Mouse (Mus musculus): Measurements from ENCODE around the gene Ptpa.

The Ptpa gene

GRCm38 (mm10) chr2:30436809-30437208, 21.0 kb downstream of the Ptpa start:
- no peak for DNase-seq (ENCODE audit: low spot score)

GRCm38 (mm10) chr2:30437791-30438190, 22.0 kb downstream of the Ptpa start:
- no peak for DNase-seq (ENCODE audit: low spot score)

- DNase-seq (ENCODE audit: low spot score), result no peak
These were observed 23.8 kb downstream of the Ptpa start for GRCm38 (mm10) chr2:30439631-30440030.

- DNase-seq (ENCODE audit: low spot score), result no peak
These were observed 24.4 kb downstream of the Ptpa start for GRCm38 (mm10) chr2:30440211-30440700.

GRCm38 (mm10) chr2:30440701-30441517, 25.1 kb downstream of the Ptpa start:
- DNase-seq (ENCODE audit: low spot score), result peak; percentile 95

- DNase-seq (ENCODE audit: low spot score), result peak; percentile 97
These were observed 26.0 kb downstream of the Ptpa start for GRCm38 (mm10) chr2:30441518-30442497.

- DNase-seq (ENCODE audit: low spot score), result peak; percentile 42
These were observed 26.7 kb downstream of the Ptpa start for GRCm38 (mm10) chr2:30442498-30442890.

- no peak for DNase-seq (ENCODE audit: low spot score)
These were observed 27.4 kb downstream of the Ptpa start for GRCm38 (mm10) chr2:30443281-30443680.

- no peak for DNase-seq (ENCODE audit: low spot score)
These were observed 28.2 kb downstream of the Ptpa start for GRCm38 (mm10) chr2:30444006-30444405.

- no peak for DNase-seq (ENCODE audit: low spot score)
These were observed 28.6 kb downstream of the Ptpa start for GRCm38 (mm10) chr2:30444450-30444849.

GRCm38 (mm10) chr2:30445312-30445711, 29.5 kb downstream of the Ptpa start:
- peak; percentile 90 for DNase-seq (ENCODE audit: low spot score)

GRCm38 (mm10) chr2:30446891-30447826, 31.3 kb downstream of the Ptpa start:
- no peak for DNase-seq (ENCODE audit: low spot score)

- DNase-seq (ENCODE audit: low spot score), result no peak
These were observed 32.5 kb downstream of the Ptpa start for GRCm38 (mm10) chr2:30448371-30448770.

- DNase-seq (ENCODE audit: low spot score), result no peak
These were observed 34.7 kb downstream of the Ptpa start for GRCm38 (mm10) chr2:30450530-30450929.

GRCm38 (mm10) chr2:30451525-30451924, 35.7 kb downstream of the Ptpa start:
- DNase-seq (ENCODE audit: low spot score), result no peak

- no peak for DNase-seq (ENCODE audit: low spot score)
These were observed 37.7 kb downstream of the Ptpa start for GRCm38 (mm10) chr2:30453570-30453969.

- no peak for DNase-seq (ENCODE audit: low spot score)
These were observed 38.7 kb downstream of the Ptpa start for GRCm38 (mm10) chr2:30454587-30454986.

- no peak for DNase-seq (ENCODE audit: low spot score)
These were observed 40.5 kb downstream of the Ptpa start for GRCm38 (mm10) chr2:30456104-30456980.

GRCm38 (mm10) chr2:30458349-30458748, 42.5 kb downstream of the Ptpa start:
- no peak for DNase-seq (ENCODE audit: low spot score)

- DNase-seq (ENCODE audit: low spot score), result no peak
These were observed 43.4 kb downstream of the Ptpa start for GRCm38 (mm10) chr2:30459241-30459640.
